Comparison of ENCODE assay signal across 23 mouse cellular contexts in the genomic region with DNA sequence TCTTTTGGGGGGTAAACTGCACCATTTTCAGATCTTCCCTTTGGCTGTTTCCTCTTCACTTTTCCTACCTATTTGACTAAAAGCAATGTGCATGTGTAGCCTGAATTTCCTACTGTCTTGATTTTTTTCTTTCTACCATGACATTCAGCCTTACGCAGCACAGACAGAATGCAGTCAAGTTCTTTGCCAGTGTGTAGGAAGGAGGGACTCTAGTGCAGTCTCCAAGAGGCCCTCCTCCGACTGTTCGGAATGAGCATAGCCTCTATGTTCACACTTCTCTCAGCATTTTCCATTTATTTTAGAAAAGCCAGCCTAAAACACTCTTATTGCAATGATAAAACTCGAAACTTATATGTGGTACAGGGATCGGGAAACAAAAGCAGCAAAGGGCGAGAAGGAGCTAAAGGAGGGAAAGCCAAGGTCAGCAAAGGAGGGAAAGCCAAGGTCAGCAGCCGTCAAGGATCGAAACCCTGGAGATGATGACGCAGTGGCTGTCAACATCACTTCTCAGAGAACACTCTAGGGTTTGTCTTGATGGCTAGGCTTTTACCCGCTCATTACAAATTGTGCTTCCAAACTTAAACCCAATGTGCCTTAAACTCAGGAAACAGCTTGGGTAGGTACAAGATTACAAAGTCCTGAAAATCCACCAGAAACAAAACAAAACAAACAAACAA. TPM values are rescaled to one million over a fixed set of nuclear protein-coding genes. Genes with fewer than 3 reads are reported as not detected.
DNase-seq lines count a peak whose midpoint lies in the region; ATAC-seq lines count a peak whose summit lies in the region.
"Had no signal": no experiment of that assay in that cellular context is flagged by ENCODE, and none has a peak within 500 bp of the region (broad histone marks: within the 10 kb centered on the region; RNA-seq: fewer than 3 reads in every experiment).

No protein-coding gene starts in this region.

- no peak for DNase-seq in frontal cortex, postnatal 36 days (ENCODE audit: low spot score in 2 of 2)
- DNase-seq in heart, embryonic 10.5 days (ENCODE audit: low spot score) = peak; percentile 69
- DNase-seq in heart, adult 18-20 months = no peak
- DNase-seq in heart, adult 9 months (ENCODE audit: low spot score in 2 of 2) = no peak
- DNase-seq in brain, adult 2 months (ENCODE audit: low read depth, low spot score) = peak; percentile 48
- DNase-seq: adrenal gland, adult 8-10 months; adrenal gland, postnatal 14 days; B cell, adult 2 months; cerebellum, adult 11-12 months; cerebellum, adult 2 months; cerebellum, adult 9-10 months; cerebellum, postnatal 25 days had no signal

- H3K9ac ChIP-seq in heart, embryonic 15.5 days = no peak overlapping the region
- H3K9ac ChIP-seq: embryonic facial prominence, embryonic 12.5 days; forebrain, embryonic 13.5 days; forebrain, embryonic 15.5 days had no signal

- 68% methylated on average over 10 of the region's 10 CpGs for WGBS in heart, embryonic 10.5 days
- 63% methylated on average over 10 of the region's 10 CpGs for WGBS in heart, embryonic 15.5 days

- no peaks in the 10 kb centered on the region; the same call in 1 of the 2 replicates for H3K36me3 ChIP-seq in heart, embryonic 10.5 days
- H3K36me3 ChIP-seq in heart, embryonic 15.5 days = no peaks in the 10 kb centered on the region
- H3K36me3 ChIP-seq: embryonic facial prominence, embryonic 10.5 days; embryonic facial prominence, embryonic 12.5 days; forebrain, embryonic 15.5 days; G1E had no signal

- peaks cover 20% of the 10 kb centered on the region for H3K4me1 ChIP-seq in heart, embryonic 10.5 days
- H3K4me1 ChIP-seq in heart, embryonic 15.5 days (replicated peaks) = peaks cover 30% of the 10 kb centered on the region

- H3K27me3 ChIP-seq in heart, embryonic 10.5 days (ENCODE audit: insufficient read depth, poor library complexity, severe bottlenecking) = no peaks in the 10 kb centered on the region
- H3K27me3 ChIP-seq in heart, embryonic 15.5 days = no peaks in the 10 kb centered on the region
- H3K27me3 ChIP-seq: CH12.LX; forebrain, embryonic 13.5 days; forebrain, embryonic 15.5 days; Patski had no signal

- no peaks in the 10 kb centered on the region for H3K9me3 ChIP-seq in heart, embryonic 10.5 days
- no peaks in the 10 kb centered on the region for H3K9me3 ChIP-seq in heart, embryonic 15.5 days (replicated peaks)
- H3K9me3 ChIP-seq: embryonic facial prominence, embryonic 10.5 days; embryonic facial prominence, embryonic 12.5 days; forebrain, embryonic 15.5 days had no signal

- no peak overlapping the region for H3K4me2 ChIP-seq in heart, embryonic 15.5 days
- H3K4me2 ChIP-seq: embryonic facial prominence, embryonic 12.5 days; forebrain, embryonic 13.5 days; forebrain, embryonic 15.5 days had no signal

- ATAC-seq in frontal cortex, adult (ENCODE audit: low TSS enrichment) = peak; percentile 93
- ATAC-seq in heart, embryonic 15.5 days (replicated peaks; ENCODE audit: insufficient number of reproducible peaks, insufficient read depth, low FRiP score, low read depth) = no peak
- ATAC-seq: activated CD4-positive, CD25-positive, alpha-beta regulatory T cell, adult 4 months; CD4-positive, CD25-positive, alpha-beta regulatory T cell, adult 4 months; forebrain, embryonic 13.5 days; forebrain, embryonic 15.5 days; Patski had no signal

- H3K27ac ChIP-seq in heart, embryonic 10.5 days = peak overlapping the region; percentile 33
- H3K27ac ChIP-seq in heart, embryonic 15.5 days = peak overlapping the region; percentile 12
- H3K27ac ChIP-seq: embryonic facial prominence, embryonic 10.5 days; embryonic facial prominence, embryonic 12.5 days; forebrain, embryonic 13.5 days; forebrain, embryonic 15.5 days had no signal

- no peak overlapping the region for H3K4me3 ChIP-seq in heart, embryonic 10.5 days
- H3K4me3 ChIP-seq in heart, embryonic 15.5 days = no peak overlapping the region
- H3K4me3 ChIP-seq: embryonic facial prominence, embryonic 10.5 days; embryonic facial prominence, embryonic 12.5 days; forebrain, embryonic 13.5 days; forebrain, embryonic 15.5 days had no signal

RNA-seq across cellular contexts. Expression of gene Cog6, which starts 58.5 kb away (rescaled TPM):
- 45.0 and 57.7 TPM in 2 replicates for polyA plus RNA-seq in heart, embryonic 10.5 days (2016; fragmentation: Nextera tagmentation; extraction: Ambion mirVana)
- total RNA-seq in heart, adult 18-20 months (2021) = 10 to 100 TPM; 52.9 to 57.5 TPM
- polyA plus RNA-seq in heart, embryonic 15.5 days (2015; fragmentation: Nextera tagmentation; extraction: Ambion mirVana) = 51.6 and 52.6 TPM in 2 replicates

Comparison
In these comparisons a context has a peak if more than half of its experiments do, and no peak if none do; other contexts are left out.
1. DNase-seq: peak in heart, embryonic 10.5 days (single experiment) and brain, adult 2 months (single experiment); none in frontal cortex, postnatal 36 days (0 of 2), heart, adult 18-20 months (0 of 2) and heart, adult 9 months (0 of 2).